Mouse (Mus musculus) mesoderm, embryonic 11.5 days (tissue): Measurements from ENCODE around the gene Oscar.
"Not testable (repeated sequence)": the region's sequence is repeated elsewhere in the genome, so short reads cannot be mapped to it uniquely, and the experiment has no call there.

Experiments
- DNase-seq: peaks from one replicate; pipeline ENCODE4 v3.0.0-alpha.2; 2012; ENCODE audit warnings: low read depth, low spot score

The Oscar gene

DNA sequence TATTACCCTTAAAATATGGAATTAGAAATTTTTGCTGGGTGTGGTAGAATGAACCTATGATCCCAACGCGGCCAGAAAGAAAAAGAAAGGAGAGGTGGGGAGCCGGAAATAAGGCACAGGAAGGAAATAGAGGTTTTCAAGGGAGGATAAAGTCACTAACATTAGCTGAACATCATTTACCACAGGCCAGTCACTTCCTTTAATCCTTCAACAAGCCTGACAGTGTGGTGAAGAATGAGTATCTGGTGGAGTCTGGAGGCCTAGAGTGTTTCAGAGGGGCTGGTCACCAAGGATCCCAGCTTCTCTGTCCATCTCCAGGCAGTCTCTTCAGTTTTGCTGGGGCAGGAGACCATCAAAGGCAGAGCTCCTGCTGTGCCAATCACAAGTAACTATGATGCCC is 5.5 kb downstream of the Oscar start:
- no peak for DNase-seq

DNA sequence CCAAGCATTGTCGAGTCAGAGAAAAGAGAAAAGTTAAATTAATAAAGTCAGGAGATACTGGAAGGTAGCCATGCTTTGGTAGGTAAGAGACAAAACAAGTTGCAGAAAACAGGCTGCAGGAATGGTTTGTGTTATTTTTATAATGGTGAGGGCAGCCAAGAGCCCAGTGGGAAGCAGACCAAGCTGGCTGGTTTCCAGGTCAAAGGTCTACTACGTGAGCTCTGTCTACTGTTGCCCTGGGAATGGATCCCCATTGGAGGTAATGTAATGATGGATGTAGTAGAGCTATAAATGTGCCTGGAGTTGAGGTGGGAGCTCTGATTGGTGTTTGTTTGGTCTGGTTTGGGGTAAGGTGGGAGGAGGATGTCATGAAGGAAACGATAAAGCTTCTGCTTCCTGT is 6.9 kb downstream of the Oscar start:
- no peak for DNase-seq

DNA sequence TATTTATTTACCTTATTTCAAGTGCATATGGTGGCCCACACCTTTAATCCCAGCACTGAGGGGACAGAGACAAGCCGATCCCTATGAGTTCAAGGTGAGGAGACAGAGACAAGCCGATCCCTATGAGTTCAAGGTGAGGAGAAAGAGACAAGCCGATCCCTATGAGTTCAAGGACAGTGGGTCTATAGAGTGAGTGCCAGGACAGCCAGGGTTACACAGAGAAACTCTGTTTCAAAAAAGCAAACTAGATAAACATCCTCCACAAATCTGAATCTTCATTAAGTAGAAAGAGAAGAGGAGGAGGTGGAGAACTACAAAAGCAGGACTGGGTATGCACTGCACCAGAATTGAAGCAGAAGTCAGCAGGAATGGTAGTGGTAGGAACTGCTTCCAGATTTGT is 7.3 kb downstream of the Oscar start:
- DNase-seq, result no peak

DNA sequence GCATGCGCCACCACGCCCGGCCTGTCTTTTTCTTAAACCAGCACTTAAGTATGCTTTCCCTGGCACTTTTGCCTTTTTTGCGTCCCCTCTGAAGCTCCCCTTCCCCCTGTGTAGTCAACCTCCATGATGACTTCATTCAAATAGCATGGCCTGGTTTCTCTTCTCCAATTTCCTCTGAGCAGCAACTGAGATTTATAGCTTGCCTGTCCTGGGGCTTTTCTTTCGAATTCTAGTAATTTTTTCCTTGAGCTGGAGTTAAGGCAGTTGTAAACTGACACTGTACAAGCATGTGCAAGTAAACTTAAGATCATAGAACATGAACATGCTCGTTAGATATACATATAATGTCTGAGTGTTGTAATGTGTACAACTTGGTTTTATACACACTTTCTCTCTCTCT is 8.6 kb downstream of the Oscar start:
- DNase-seq, result no peak

DNA sequence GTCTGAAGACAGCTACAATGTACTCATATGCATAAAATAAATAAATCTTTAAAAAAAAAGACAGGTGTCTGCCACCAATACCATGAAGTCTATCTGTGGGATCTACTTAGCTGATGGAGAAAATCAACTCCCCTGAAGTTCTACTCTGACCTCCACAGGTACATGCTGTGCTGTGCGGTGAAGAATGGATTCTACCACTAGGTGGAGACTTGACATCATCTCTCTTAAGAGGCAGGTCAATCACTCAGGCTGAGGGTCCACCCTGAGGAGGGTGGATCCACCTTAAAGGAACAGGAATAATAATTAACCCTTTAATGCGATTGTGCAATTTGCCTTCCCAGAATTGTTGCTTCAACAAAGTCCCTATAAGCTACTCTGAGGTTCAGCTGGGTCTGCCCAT is 9.2 kb downstream of the Oscar start:
- DNase-seq, result no peak

DNA sequence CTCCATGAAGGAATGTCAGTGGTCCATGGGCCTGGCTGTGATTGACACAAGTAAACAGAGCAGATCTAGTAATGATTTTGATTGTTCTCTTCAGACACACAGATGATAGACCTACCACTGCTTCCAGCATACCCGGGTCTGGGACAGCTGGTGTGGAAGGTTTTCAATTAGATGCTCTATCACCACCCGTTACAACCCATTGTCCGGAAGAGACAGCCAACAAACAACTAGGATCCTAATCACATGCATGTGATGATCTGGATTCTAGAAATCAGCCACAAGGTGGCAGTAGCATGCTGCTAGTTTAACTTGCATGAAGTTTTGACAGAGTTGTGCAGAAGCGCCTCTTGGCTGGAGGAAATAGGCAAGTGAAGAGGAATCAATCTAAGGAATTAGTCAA is 14.8 kb downstream of the Oscar start:
- DNase-seq, result peak; percentile 83

DNA sequence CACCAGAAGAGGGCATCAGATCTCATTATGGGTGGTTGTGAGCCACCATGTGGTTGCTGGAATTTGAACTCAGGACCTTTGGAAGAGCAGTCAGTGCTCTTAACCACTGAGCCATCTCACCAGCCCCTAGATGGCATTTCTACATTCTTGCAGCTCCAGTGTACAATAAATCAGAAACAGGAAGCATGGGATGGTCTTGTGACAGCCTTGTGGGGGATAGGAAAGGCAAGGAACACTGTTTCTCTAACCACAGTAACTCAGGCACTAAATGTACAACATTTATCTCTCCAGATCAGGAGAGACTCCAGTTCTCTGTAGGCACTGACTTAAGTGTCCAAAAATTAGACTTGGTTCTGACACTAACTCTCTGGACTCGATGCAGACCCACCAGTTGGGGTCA is 18.2 kb downstream of the Oscar start:
- not testable (repeated sequence) for DNase-seq

DNA sequence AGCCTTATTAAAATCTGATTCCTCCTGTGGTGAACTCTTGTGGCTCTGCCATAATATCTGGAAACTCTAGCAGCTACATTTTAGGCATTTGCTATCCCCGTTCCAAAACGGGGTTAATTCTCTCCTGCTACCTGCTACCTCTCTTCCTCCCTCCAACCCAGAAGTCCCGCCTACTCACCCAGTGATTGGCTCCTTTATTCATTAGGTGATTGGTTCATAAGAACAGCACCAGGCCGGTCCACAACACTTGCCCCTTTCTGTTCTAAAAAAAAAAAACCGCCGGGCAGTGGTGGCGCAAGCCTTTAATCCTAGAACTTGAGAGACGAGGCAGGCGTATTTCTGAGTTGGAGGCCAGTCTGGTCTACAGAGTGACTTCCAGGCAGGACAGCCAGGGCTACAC is 20.8 kb downstream of the Oscar start:
- no peak for DNase-seq

DNA sequence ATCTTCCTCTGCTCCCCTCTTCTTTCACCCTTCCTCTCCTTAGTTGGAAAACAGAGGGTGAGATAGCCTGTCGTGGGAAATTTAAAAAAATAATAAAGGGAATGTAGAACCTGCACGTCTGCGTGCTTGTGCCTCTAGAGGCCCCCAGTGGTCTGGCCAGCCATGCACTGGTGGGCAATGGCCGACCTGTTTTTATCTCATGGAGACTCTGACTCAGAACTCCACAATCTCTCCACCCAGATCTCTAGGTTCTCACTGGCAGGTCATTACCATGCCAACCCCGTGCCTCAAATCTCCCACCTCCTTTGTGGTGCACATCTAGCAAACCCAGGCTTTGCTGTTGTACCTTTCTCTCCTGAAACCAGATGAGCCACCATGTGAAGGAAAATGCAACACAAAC is 21.3 kb downstream of the Oscar start:
- no peak for DNase-seq

DNA sequence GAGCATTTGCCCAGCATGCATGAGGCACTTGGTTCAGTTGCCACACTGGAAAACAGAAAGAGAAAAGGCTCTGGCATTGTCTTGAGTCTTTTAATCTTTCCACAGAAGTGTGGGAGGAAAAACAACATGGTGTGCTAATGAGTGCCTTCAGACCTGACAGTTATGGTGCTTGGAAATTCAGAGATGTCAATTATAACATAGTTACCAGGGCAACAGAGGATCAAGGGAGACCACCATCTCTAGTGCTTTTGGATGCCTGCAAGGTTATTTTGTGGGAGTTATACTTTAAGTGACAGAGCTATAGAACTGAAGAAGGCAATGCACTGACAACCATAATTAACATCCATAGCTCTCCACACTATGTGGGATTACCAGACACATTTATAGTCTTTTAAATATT is 22.1 kb downstream of the Oscar start:
- DNase-seq, result no peak

DNA sequence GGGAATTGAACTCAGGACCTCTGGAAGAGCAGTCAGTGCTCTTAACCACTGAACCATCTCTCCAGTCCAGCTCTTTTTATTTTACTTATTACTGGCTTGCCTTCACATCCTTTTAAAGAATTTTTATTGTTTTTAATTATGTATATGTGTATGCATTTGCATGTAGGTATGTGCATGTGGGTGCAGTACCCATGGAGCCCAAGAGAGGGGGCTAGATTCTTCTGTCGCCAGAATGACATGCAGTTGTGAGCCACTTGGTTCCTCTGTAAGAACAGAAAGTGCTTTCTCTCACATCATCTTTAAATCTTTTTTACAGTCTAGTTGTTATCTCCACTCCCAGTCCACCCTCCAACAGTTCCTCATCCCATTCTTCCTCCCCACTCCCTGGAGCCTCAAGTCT is 24.4 kb downstream of the Oscar start:
- no peak for DNase-seq

DNA sequence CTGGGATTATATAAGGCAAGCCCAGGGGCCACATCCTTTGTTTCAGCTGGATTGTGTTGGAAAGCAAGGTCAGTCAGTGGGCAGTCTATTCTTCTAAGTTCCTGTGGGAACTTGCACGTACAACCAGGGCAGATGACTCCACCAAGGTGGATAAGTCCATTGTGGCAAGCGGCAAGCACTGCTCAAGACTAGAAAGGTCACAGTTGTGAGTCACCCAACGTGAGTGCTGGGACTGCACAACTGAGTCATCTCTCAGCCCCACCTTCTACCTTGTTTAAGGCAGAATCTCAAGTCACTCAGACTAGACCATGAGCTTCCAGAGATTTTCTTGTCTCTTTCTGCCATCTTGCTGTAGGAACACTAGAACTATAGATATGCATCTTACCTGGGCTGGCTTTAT is 25.4 kb downstream of the Oscar start:
- DNase-seq, result no peak

DNA sequence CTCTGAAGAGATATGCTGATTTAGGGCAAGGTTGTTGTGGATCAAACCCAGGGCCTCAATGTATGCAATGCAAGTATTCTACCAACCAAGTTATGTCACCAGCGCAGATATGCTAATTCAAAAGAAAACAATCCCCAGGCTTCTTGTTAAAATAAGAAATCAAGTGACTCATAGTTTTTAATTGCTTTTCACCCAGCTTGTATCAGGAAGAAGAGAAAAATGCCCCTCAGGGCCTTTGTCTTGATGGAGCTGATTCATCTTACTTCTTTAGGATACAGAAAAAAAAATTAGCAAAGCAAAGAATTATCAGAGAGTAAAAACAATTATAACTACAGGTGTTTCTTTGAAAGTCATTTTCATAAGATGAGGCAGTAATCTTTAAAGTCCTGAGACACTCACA is 28.7 kb downstream of the Oscar start:
- DNase-seq, result no peak

DNA sequence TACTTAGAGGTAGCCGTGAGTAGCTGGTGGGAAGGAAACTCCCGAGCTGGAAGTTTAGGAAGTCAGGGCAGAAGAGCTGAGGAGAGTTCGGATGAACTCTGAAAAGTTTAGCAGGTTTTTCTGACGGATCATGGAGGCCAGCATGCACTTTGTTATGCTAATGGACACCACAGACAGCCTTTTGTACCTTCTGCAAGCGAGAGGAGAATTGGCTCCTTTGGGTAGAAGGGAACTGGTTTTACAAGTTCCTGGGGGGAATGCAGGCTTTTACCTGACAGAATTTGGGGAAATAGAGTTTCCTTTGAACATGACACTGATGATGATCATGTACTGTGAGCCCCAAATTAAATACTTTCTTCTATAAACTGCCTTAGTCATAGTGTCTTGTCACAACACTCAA is 29.7 kb downstream of the Oscar start:
- DNase-seq, result no peak

DNA sequence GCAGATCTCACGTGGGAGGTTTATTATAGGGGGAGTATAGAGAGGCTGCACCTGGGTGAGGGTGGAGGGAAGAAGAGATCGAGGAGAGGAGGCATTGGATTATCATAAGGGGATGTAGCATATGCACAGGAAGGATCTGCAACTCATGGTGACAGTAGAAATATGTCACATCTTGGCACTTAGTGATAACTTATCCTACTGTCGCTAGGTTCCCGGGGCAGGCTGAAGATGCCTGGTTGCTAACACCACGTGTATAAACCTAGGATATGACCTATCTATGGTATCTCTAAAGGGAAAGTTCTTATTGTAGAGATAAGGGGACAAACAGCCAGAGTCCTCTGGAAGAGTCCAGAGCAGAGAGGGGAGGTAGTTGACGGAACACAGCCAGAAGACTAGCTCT is 30.2 kb downstream of the Oscar start:
- DNase-seq, result no peak

DNA sequence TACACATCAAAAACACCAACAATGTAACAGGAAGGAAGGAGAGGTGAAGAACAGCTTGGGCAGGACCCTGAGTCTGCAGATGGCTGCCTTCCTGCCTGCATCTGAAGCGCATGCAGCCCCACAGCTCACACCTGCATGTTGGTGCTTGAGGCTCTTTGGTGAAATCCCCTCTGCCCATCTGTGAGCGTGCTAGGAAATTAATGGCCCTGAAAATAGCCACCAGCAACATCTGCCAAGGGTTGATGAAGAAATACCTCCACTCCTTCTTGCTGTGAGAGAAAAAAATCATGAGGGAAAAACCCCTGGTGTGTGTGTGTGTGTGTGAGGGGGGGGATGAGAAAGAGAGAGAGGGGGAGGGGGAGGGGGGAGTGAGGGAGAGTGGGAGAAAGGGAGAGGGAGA is 35.9 kb downstream of the Oscar start:
- no peak for DNase-seq

DNA sequence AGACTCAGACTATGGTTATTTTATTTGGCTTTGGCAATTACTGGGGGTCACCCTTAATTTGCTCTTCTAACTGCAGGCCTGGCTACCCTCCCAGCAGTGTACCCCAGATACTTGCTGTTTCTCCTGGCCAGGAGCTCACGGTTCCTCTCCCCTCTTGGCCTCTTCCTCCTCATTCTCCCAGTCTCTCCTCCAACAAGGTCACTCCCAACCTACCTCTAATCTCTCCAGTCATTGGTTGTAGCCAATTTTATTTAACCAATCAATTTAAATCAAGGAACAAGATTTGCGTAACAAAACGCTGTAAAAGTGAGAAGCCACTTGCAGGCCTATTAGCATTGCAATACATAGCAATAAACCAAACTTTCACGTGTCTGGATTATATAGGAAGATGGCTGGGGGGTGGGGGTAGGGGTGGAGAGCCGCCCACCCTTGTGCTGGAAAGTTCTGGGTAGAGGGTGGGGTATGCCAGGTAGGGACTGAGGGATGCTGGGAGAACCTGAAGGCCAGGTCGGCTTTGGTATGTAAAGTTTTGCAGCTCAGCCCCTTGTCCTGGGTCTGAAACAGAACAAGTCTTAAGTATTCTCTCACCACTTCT is 36.9 kb downstream of the Oscar start:
- DNase-seq, result no peak

DNA sequence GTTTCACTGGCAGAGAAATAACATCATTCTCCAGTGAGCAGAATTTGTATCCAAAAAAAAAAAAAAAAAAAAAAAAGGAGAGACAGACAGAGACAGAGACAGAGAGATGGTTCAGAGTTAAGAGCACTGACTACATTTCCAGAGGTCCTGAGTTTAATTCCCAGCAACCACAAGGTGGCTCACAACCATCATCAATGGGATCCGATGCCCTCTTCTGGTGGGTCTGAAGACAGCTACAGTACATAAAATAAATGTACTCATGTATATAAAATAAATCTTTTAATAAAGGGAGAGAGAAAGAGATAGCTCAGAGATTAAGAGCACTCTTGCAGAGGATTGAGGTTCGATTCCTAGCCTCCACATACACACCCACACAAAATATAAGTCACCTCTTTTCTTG is 37.8 kb downstream of the Oscar start:
- DNase-seq, result no peak

DNA sequence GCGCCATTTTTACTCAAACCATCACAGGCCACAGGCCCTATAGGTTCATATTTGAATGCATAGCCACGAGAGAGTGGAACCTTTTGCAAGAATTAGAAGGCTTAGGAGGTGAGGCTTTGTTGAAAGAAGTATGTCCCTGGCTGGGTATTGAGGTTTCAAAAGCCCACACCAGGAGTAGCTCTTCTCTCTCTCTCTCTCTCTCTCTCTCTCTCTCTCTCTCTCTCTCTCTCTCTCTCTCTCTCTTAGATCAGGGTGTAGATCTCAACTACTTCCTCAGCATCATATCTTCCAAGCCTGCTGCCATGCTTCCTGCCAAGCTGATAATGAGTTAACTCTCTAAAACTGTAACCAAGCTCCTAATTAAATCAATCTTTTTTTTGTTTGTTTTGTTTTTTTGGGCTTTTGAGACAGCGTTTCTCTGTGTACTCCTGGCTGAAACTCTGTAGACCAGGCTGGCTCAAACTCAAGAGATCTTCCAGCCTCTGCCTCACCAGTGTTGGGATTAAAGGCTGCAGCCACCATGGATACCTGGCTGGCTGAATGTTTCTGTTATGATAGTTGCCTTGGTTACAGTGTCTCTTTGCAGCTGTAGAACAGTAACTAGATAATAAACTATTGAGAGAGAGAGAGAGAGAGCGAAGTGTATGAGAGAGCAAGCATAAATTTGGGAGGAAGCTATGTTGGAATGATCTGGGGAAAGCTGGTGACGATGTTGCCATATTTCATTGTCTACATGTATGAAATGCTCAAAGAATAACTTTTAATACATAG is 39.4 kb downstream of the Oscar start:
- no peak for DNase-seq

DNA sequence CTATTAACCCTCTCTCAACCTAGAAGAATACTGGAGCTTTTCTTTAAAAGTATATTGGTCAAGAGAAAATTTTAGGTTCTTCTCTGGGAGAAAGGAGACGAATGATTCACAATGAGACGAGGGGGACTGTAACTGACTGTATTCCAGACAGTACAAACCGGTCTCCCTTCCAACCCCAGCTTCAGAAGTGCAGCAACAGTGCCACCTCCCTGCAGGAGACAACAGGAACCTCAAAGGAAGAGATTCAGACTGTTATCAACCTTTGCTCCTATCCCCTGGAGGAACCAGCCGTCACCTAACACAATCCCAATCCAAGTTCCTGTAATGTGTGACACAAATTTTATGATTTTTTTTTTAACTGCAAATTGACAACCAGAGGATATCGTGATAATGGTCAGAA is 41.7 kb downstream of the Oscar start:
- DNase-seq, result no peak

DNA sequence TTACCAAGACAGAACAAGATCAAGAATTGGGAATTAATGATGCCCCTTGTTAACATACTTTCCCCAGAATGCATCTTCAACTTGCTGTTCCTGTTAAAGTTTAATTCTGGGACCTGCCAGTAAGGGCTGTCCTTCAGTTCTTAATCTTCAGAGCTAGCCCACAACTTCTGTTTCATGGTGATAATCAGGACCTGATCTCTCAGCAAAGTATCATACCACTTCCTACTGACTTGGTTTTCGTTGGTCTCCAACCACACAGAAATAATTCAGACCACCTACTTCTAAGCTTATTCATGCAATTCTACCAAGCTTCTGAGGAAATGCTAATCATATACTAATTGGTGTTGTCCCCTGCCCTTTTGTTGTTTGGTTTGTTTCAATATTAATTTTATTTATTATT is 44.1 kb downstream of the Oscar start:
- no peak for DNase-seq

DNA sequence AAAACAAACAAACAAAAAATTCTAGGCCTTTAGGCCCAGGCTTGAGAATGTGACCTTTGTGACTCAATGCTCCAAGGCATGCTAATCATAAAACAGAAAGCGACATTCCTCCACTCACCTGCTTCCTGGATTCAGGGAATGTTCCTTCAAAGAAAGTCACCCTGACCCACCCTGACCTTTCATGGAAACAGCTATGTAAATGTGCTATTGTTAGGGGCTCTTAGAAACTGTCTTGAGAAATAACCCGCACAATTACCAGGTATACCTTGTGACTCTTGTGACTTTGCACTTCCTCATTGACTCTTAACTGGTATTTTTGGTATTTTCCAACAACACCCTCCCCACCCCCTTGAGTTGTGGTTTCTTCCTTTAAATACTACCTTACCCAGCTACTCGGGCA is 45.4 kb downstream of the Oscar start:
- DNase-seq, result not testable (repeated sequence)

DNA sequence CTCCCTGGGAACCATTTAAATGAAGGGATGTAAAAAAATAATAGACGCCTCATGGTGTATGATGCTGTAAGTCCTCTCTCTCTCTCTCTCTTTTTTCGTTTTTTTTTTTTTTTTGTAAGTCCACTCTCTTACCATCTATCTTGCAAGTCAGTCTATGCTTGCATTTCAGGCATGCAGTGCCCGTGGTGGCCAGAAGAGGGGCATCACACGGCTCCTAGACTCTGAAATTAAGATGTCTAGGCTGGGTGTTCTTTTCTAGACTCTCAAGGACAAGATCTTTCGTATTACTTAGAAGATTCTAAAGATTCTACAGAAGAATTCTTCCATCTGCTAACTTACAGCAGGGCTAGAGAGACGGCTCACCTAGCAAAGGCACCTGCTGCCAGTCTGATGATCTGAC is 46.2 kb downstream of the Oscar start:
- DNase-seq, result no peak

DNA sequence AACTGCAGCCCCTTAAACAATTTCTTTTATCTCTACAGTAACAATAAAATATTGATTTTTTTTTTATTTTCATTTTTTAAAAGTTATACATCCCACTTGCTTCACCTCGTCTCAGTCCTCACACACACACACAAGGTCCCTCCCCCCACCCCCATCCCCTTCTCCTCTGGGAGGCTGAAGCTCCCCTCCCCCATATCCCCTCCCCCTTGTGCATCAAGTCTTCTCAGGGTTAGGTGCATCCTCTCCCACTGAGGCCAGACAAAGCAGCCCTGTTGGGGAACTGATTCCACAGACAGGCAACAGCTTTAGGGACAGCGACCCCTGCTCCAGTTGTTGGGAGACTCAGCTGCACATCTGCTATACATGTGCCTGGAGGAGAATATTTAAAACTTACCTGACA is 48.6 kb downstream of the Oscar start:
- no peak for DNase-seq
